Comparison of ENCODE assay signal across 25 mouse cellular contexts in genomic region chr10:90222793-90223495, GRCm38 (mm10).
DNase-seq lines count a peak whose midpoint lies in the region; ATAC-seq and TF ChIP-seq lines count a peak whose summit lies in the region.
"Had no signal": no experiment of that assay in that cellular context is flagged by ENCODE, and none has a peak within 500 bp of the region (broad histone marks: within the 10 kb centered on the region; RNA-seq: fewer than 3 reads in every experiment).

No protein-coding gene starts in this region.

- H3K4me3 ChIP-seq in forebrain, embryonic 16.5 days (replicated peaks; ENCODE audit: low read length): no peak overlapping the region
- H3K4me3 ChIP-seq in forebrain, embryonic 11.5 days (ENCODE audit: low read depth, low read length): no peak overlapping the region
- no peak overlapping the region for H3K4me3 ChIP-seq in kidney, adult 2 months (ENCODE audit: insufficient read depth, low read depth, low read length)
- H3K4me3 ChIP-seq: embryonic facial prominence, embryonic 10.5 days; hindbrain, embryonic 13.5 days; left cerebral cortex, adult 2 months; limb, embryonic 15.5 days; megakaryocyte, embryonic 14.5 days; midbrain, embryonic 13.5 days; neural tube, embryonic 12.5 days had no signal

- no peak for TF ChIP-seq POLR2A in kidney, adult 2 months (IDR thresholded peaks at IDR 0.05; ENCODE audit: low read depth, low read length)

- H3K36me3 ChIP-seq in forebrain, embryonic 16.5 days (ENCODE audit: control insufficient read depth, insufficient read depth): no peaks in the 10 kb centered on the region
- H3K36me3 ChIP-seq in forebrain, embryonic 11.5 days (ENCODE audit: control insufficient read depth, insufficient read depth, low read length): no peaks in the 10 kb centered on the region
- no peaks in the 10 kb centered on the region for H3K36me3 ChIP-seq in kidney, adult 2 months (ENCODE audit: control insufficient read depth, insufficient read depth, low read length)
- H3K36me3 ChIP-seq: embryonic facial prominence, embryonic 10.5 days; hindbrain, embryonic 13.5 days; limb, embryonic 15.5 days; midbrain, embryonic 13.5 days; neural tube, embryonic 12.5 days had no signal

- H3K27ac ChIP-seq in forebrain, embryonic 16.5 days (ENCODE audit: low read length): peak overlapping the region; percentile 50; the same call in 1 of the 2 replicates
- no peak overlapping the region for H3K27ac ChIP-seq in forebrain, embryonic 11.5 days (ENCODE audit: low read depth, low read length)
- no peak overlapping the region for H3K27ac ChIP-seq in kidney, adult 2 months (ENCODE audit: insufficient read depth, low read depth, low read length)
- H3K27ac ChIP-seq: embryonic facial prominence, embryonic 10.5 days; hindbrain, embryonic 13.5 days; left cerebral cortex, adult 2 months; limb, embryonic 15.5 days; liver, embryonic 14.5 days; midbrain, embryonic 13.5 days; neural tube, embryonic 12.5 days; stomach, postnatal 0 days had no signal

- no peaks in the 10 kb centered on the region for H3K27me3 ChIP-seq in forebrain, embryonic 16.5 days (replicated peaks; ENCODE audit: control insufficient read depth, insufficient read depth, low read length)
- H3K27me3 ChIP-seq in forebrain, embryonic 11.5 days (ENCODE audit: control insufficient read depth, insufficient read depth, low read length): no peaks in the 10 kb centered on the region
- no peaks in the 10 kb centered on the region for H3K27me3 ChIP-seq in kidney, adult 2 months (replicated peaks; ENCODE audit: control insufficient read depth, insufficient read depth, low read length)
- H3K27me3 ChIP-seq: hindbrain, embryonic 13.5 days; limb, embryonic 15.5 days; megakaryocyte, embryonic 14.5 days; midbrain, embryonic 13.5 days; neural tube, embryonic 12.5 days had no signal

- H3K9me3 ChIP-seq in forebrain, embryonic 16.5 days (ENCODE audit: control insufficient read depth, low read length): no peaks in the 10 kb centered on the region
- no peaks in the 10 kb centered on the region for H3K9me3 ChIP-seq in forebrain, embryonic 11.5 days (ENCODE audit: control insufficient read depth, low read length)
- H3K9me3 ChIP-seq: embryonic facial prominence, embryonic 10.5 days; hindbrain, embryonic 13.5 days; limb, embryonic 15.5 days; megakaryocyte, embryonic 14.5 days; midbrain, embryonic 13.5 days; neural tube, embryonic 12.5 days had no signal

- WGBS in forebrain, embryonic 16.5 days: 62% methylated on average over 3 of the region's 3 CpGs
- 87% methylated on average over 3 of the region's 3 CpGs for WGBS in forebrain, embryonic 11.5 days
- 76% methylated on average over 3 of the region's 3 CpGs for WGBS in kidney, adult 2 months

- peak; percentile 58 for ATAC-seq in forebrain, embryonic 16.5 days
- ATAC-seq in forebrain, embryonic 11.5 days (replicated peaks; ENCODE audit: low FRiP score): no peak
- ATAC-seq in hematopoietic stem cell, adult 5-6 weeks (replicated peaks in 1 of 2; ENCODE audit: insufficient read depth in 1 of 2, low FRiP score in 2 of 2, low TSS enrichment in 1 of 2, low read depth in 1 of 2, poor library complexity in 2 of 2, severe bottlenecking in 2 of 2): peak; percentile 36 to 75; a peak in 3 of 4 replicates
- ATAC-seq: midbrain, embryonic 13.5 days had no signal

- peaks cover 5% of the 10 kb centered on the region for H3K4me1 ChIP-seq in forebrain, embryonic 16.5 days (replicated peaks; ENCODE audit: control insufficient read depth, insufficient read depth, low read length)
- no peaks in the 10 kb centered on the region for H3K4me1 ChIP-seq in forebrain, embryonic 11.5 days (replicated peaks; ENCODE audit: control insufficient read depth, insufficient read depth, low read length)
- H3K4me1 ChIP-seq in kidney, adult 2 months (ENCODE audit: control insufficient read depth, insufficient read depth, low read length): no peaks in the 10 kb centered on the region
- H3K4me1 ChIP-seq: embryonic facial prominence, embryonic 10.5 days; hindbrain, embryonic 13.5 days; limb, embryonic 15.5 days; megakaryocyte, embryonic 14.5 days; midbrain, embryonic 13.5 days; neural tube, embryonic 12.5 days had no signal

- no peak overlapping the region for H3K9ac ChIP-seq in forebrain, embryonic 16.5 days (replicated peaks; ENCODE audit: low read depth, low read length)
- H3K9ac ChIP-seq in forebrain, embryonic 11.5 days (ENCODE audit: low read length): no peak overlapping the region
- H3K9ac ChIP-seq: hindbrain, embryonic 13.5 days; limb, embryonic 15.5 days; liver, embryonic 14.5 days; lung, embryonic 14.5 days; midbrain, embryonic 13.5 days; neural tube, embryonic 12.5 days had no signal

- H3K4me2 ChIP-seq in forebrain, embryonic 16.5 days (ENCODE audit: low read length): no peak overlapping the region
- H3K4me2 ChIP-seq in forebrain, embryonic 11.5 days (ENCODE audit: low read depth, low read length, severe bottlenecking): no peak overlapping the region
- H3K4me2 ChIP-seq: hindbrain, embryonic 13.5 days; limb, embryonic 15.5 days; lung, embryonic 14.5 days; midbrain, embryonic 13.5 days; neural tube, embryonic 12.5 days had no signal

- DNase-seq in forebrain, embryonic 11.5 days (ENCODE audit: low spot score): no peak
- DNase-seq in cerebellum, adult 11 months: peak; percentile 50
- peak; percentile 76 for DNase-seq in cerebellum, adult 9-11 months
- no peak for DNase-seq in kidney, adult 2 months
- no peak for DNase-seq in left cerebral cortex, postnatal 10 days (ENCODE audit: extremely low spot score in 1 of 2, low spot score in 2 of 2)
- DNase-seq: gastrocnemius, postnatal 14 days; heart, adult 18-20 months; kidney, adult 11 months; kidney, postnatal 4 days; layer of hippocampus, adult 9-11 months; left cerebral cortex, postnatal 4 days; lung, embryonic 14.5 days; lung, postnatal 36 days; right cerebral cortex, postnatal 14 days had no signal

- TF ChIP-seq CTCF in kidney, adult 2 months (conservative IDR thresholded peaks at IDR 0.05; ENCODE audit: insufficient read depth, insufficient read length, low read depth, low read length): no peak

- intact Hi-C loops in left cerebral cortex, postnatal 10 days (cut with DNase I): no loop called here

Comparison
In these comparisons a context has a peak if more than half of its experiments do, and no peak if none do; other contexts are left out.
1. DNase-seq: peak in cerebellum, adult 11 months (single experiment) and cerebellum, adult 9-11 months (single experiment); none in forebrain, embryonic 11.5 days (single experiment), kidney, adult 2 months (single experiment) and left cerebral cortex, postnatal 10 days (0 of 2).